Mouse (Mus musculus) liver, embryonic 11.5 days (tissue): Measurements from ENCODE around the gene Proca1. TPM values are rescaled to one million over a fixed set of nuclear protein-coding genes. Genes with fewer than 3 reads are reported as not detected.
A peak's percentile ranks its signal among the peaks of the same experiment; 100 is the strongest.

Experiments used
- ATAC-seq: fragments of 200-750 bp; cut with Nextera tagmentation; replicated peaks from 2 replicates; pipeline ENCODE4 v1.8.0; 2017; ENCODE audit warnings: moderate number of reproducible peaks, mild to moderate bottlenecking, moderate TSS enrichment, moderate library complexity; ENCODE audit not compliant: low FRiP score
- DNase-seq: peaks from one replicate; pipeline ENCODE4 v3.0.0-alpha.2; 2017; ENCODE audit warnings: low spot score
- H3K27ac ChIP-seq: fragments of 300-500 bp; sonication (generic); 2 replicates; pipeline ENCODE4 v1.5.1; 2014; ENCODE audit warnings: mild to moderate bottlenecking, low read depth, low read length, control low read depth
- H3K27me3 ChIP-seq: fragments of 300-500 bp; sonication (generic); replicated peaks from 2 replicates; pipeline ENCODE4 v1.6.1; 2014; ENCODE audit warnings: low read length, mixed read lengths; ENCODE audit not compliant: control insufficient read depth, insufficient read depth
- H3K36me3 ChIP-seq: fragments of 300-500 bp; sonication (generic); 2 replicates; pipeline ENCODE4 v1.6.1; 2014; ENCODE audit warnings: mild to moderate bottlenecking, low read length, moderate library complexity, mixed read lengths; ENCODE audit not compliant: control insufficient read depth, insufficient read depth
- H3K4me1 ChIP-seq: fragments of 300-500 bp; sonication (generic); replicated peaks from 2 replicates; pipeline ENCODE4 v1.6.1; 2014; ENCODE audit warnings: low read length, mixed read lengths; ENCODE audit not compliant: control insufficient read depth, insufficient read depth
- H3K4me2 ChIP-seq: fragments of 300-500 bp; sonication (generic); 2 replicates; pipeline ENCODE4 v1.6.1; 2014; ENCODE audit warnings: mild to moderate bottlenecking, control low read depth, moderate library complexity
- H3K4me3 ChIP-seq: fragments of 300-500 bp; sonication (generic); 2 replicates; pipeline ENCODE4 v1.5.1; 2014; ENCODE audit warnings: low read depth, low read length, control low read depth
- H3K9ac ChIP-seq: fragments of 300-500 bp; sonication (generic); 2 replicates; pipeline ENCODE4 v1.6.1; 2014; ENCODE audit warnings: low read depth, low read length, control low read depth
- H3K9me3 ChIP-seq: fragments of 300-500 bp; sonication (generic); 2 replicates; pipeline ENCODE4 v1.6.1; 2016; ENCODE audit warnings: low read length, inconsistent platforms, mixed read lengths; ENCODE audit not compliant: control insufficient read depth
- WGBS: fragments of 180-500 bp; shearing (Covaris S2); extraction: QIAGEN DNeasy Blood & Tissue Kit; methylation state at CpG from one replicate; pipeline ENCODE4 v1.1.7; 2014; 5-methylcytosine and 5-hydroxymethylcytosine counted together
- polyA plus RNA-seq: library from polyadenylated mRNA; unstranded; fragments of >200 nt; fragmentation: Nextera tagmentation; extraction: Ambion mirVana; gene quantifications from 2 replicates; pipeline ENCODE4 v1.2.1, GENCODE M21; 2014

Proca1 gene
- polyA plus RNA-seq, 1 experiment from 2014 or later, result 2.5 TPM

GRCm38 (mm10) chr11:78156156-78156699 is 37.0 kb upstream of the Proca1 start:
- Histone ChIP-seq H3K27ac (no peak overlapping the region), H3K9me3 (no peaks in the 10 kb centered on the region), H3K27me3 (no peaks in the 10 kb centered on the region), H3K4me1 (0 out of 2 replicates have a peak, but pooled peaks cover 3% of the 10 kb centered on the region), H3K4me3 (no peak overlapping the region), H3K9ac (no peak overlapping the region), H3K4me2 (no peak overlapping the region), H3K36me3 (peaks cover 60% of the 10 kb centered on the region)
- WGBS, result 84% methylated on average over 6 of the region's 6 CpGs
- DNase-seq, result no peak
- ATAC-seq, result no peak

- Histone ChIP-seq H3K9me3 (no peaks in the 10 kb centered on the region), H3K4me2 (no peak overlapping the region), H3K4me1 (peaks cover 23% of the 10 kb centered on the region), H3K27me3 (no peaks in the 10 kb centered on the region), H3K9ac (no peak overlapping the region), H3K27ac (no peak overlapping the region), H3K36me3 (peaks cover 57% of the 10 kb centered on the region), H3K4me3 (no peak overlapping the region)
- WGBS, result 23% methylated on average over 2 of the region's 2 CpGs
- peak; percentile 68 for DNase-seq
- peak; percentile 67 for ATAC-seq
Observed at GRCm38 (mm10) chr11:78159096-78159495, 34.1 kb upstream of the Proca1 start.

GRCm38 (mm10) chr11:78159557-78159956 is 33.6 kb upstream of the Proca1 start:
- WGBS, result 77% methylated on average over 7 of the region's 7 CpGs
- H3K4me1 ChIP-seq, result peaks cover 23% of the 10 kb centered on the region
- H3K4me3 ChIP-seq, result no peak overlapping the region

GRCm38 (mm10) chr11:78160171-78160570 is 33.0 kb upstream of the Proca1 start:
- DNase-seq (no peak), ATAC-seq (no peak)

More at GRCm38 (mm10) chr11:78159557-78159956, 33.6 kb upstream of the Proca1 start:
- Histone ChIP-seq H3K9ac (no peak overlapping the region), H3K27me3 (no peaks in the 10 kb centered on the region), H3K27ac (no peak overlapping the region), H3K4me2 (no peak overlapping the region), H3K9me3 (no peaks in the 10 kb centered on the region), H3K36me3 (peaks cover 52% of the 10 kb centered on the region)
- DNase-seq (no peak), ATAC-seq (no peak)

GRCm38 (mm10) chr11:78160675-78161074 is 32.5 kb upstream of the Proca1 start:
- ATAC-seq, result no peak
- Histone ChIP-seq H3K4me2 (no peak overlapping the region), H3K4me3 (no peak overlapping the region), H3K36me3 (peaks cover 46% of the 10 kb centered on the region), H3K4me1 (peaks cover 25% of the 10 kb centered on the region), H3K27me3 (no peaks in the 10 kb centered on the region), H3K9me3 (no peaks in the 10 kb centered on the region), H3K27ac (0 out of 2 replicates have a peak overlapping the region, but pooled peaks have one; percentile 28), H3K9ac (no peak overlapping the region)
- 91% methylated on average over 3 of the region's 3 CpGs for WGBS
- DNase-seq, result no peak

More at GRCm38 (mm10) chr11:78160171-78160570, 33.0 kb upstream of the Proca1 start:
- no peak overlapping the region for H3K27ac ChIP-seq
- 88% methylated on average over 18 of the region's 18 CpGs for WGBS
- H3K4me2 ChIP-seq, result no peak overlapping the region
- H3K36me3 ChIP-seq, result peaks cover 48% of the 10 kb centered on the region
- H3K4me3 ChIP-seq, result no peak overlapping the region
- no peaks in the 10 kb centered on the region for H3K9me3 ChIP-seq
- no peak overlapping the region for H3K9ac ChIP-seq
- no peaks in the 10 kb centered on the region for H3K27me3 ChIP-seq
- H3K4me1 ChIP-seq, result peaks cover 23% of the 10 kb centered on the region

- no peak overlapping the region for H3K9ac ChIP-seq
- peaks cover 43% of the 10 kb centered on the region for H3K36me3 ChIP-seq
- DNase-seq (no peak), ATAC-seq (no peak)
- no peak overlapping the region for H3K4me3 ChIP-seq
- 0 out of 2 replicates have a peak overlapping the region, but pooled peaks have one; percentile 28 for H3K27ac ChIP-seq
- no peak overlapping the region for H3K4me2 ChIP-seq
- WGBS, result 90% methylated on average over 14 of the region's 14 CpGs
- H3K4me1 ChIP-seq, result peaks cover 30% of the 10 kb centered on the region
- no peaks in the 10 kb centered on the region for H3K9me3 ChIP-seq
- H3K27me3 ChIP-seq, result no peaks in the 10 kb centered on the region
Observed at GRCm38 (mm10) chr11:78161169-78161568, 32.0 kb upstream of the Proca1 start.

- ATAC-seq, result no peak
- peak overlapping the region; percentile 31; the same call in 1 of the 2 replicates for H3K9ac ChIP-seq
- DNase-seq, result no peak
- H3K4me1 ChIP-seq, result peaks cover 38% of the 10 kb centered on the region
- no peaks in the 10 kb centered on the region for H3K27me3 ChIP-seq
- H3K4me2 ChIP-seq, result peak overlapping the region; percentile 97
- H3K36me3 ChIP-seq, result peaks cover 40% of the 10 kb centered on the region
- 65% methylated on average over 4 of the region's 4 CpGs for WGBS
- no peak overlapping the region for H3K27ac ChIP-seq
- no peaks in the 10 kb centered on the region for H3K9me3 ChIP-seq
- H3K4me3 ChIP-seq, result peak overlapping the region; percentile 5; the same call in 1 of the 2 replicates
Observed at GRCm38 (mm10) chr11:78161968-78162367, 31.2 kb upstream of the Proca1 start.

- peaks cover 39% of the 10 kb centered on the region for H3K36me3 ChIP-seq
- peak overlapping the region; percentile 92; the same call in 1 of the 2 replicates for H3K27ac ChIP-seq
- peaks cover 39% of the 10 kb centered on the region for H3K4me1 ChIP-seq
- ATAC-seq (no peak), DNase-seq (no peak)
- peak overlapping the region; percentile 97 for H3K4me2 ChIP-seq
- no peaks in the 10 kb centered on the region for H3K27me3 ChIP-seq
- no peaks in the 10 kb centered on the region for H3K9me3 ChIP-seq
- 82% methylated on average over 6 of the region's 6 CpGs for whole genome bisulfite sequencing
- H3K4me3 ChIP-seq, result peak overlapping the region; percentile 98
- H3K9ac ChIP-seq, result peak overlapping the region; percentile 99
Observed at GRCm38 (mm10) chr11:78162504-78162903, 30.7 kb upstream of the Proca1 start.

GRCm38 (mm10) chr11:78163045-78163444 is 30.1 kb upstream of the Proca1 start:
- Histone ChIP-seq H3K4me2 (peak overlapping the region; percentile 97), H3K36me3 (peaks cover 33% of the 10 kb centered on the region), H3K4me1 (peaks cover 42% of the 10 kb centered on the region), H3K4me3 (peak overlapping the region; percentile 98), H3K27me3 (no peaks in the 10 kb centered on the region), H3K9me3 (no peaks in the 10 kb centered on the region), H3K27ac (peak overlapping the region; percentile 92), H3K9ac (peak overlapping the region; percentile 99)
- WGBS, result 90% methylated on average over 2 of the region's 2 CpGs
- no peak for ATAC-seq
- DNase-seq, result no peak
